Mouse (Mus musculus): ENCODE measurements around the gene Tomm22. TPM values are rescaled to one million over a fixed set of nuclear protein-coding genes. Genes with fewer than 3 reads are reported as not detected.

The Tomm22 gene
- polyA plus RNA-seq, 1 experiment from 2014 or later: 288 TPM

DNA sequence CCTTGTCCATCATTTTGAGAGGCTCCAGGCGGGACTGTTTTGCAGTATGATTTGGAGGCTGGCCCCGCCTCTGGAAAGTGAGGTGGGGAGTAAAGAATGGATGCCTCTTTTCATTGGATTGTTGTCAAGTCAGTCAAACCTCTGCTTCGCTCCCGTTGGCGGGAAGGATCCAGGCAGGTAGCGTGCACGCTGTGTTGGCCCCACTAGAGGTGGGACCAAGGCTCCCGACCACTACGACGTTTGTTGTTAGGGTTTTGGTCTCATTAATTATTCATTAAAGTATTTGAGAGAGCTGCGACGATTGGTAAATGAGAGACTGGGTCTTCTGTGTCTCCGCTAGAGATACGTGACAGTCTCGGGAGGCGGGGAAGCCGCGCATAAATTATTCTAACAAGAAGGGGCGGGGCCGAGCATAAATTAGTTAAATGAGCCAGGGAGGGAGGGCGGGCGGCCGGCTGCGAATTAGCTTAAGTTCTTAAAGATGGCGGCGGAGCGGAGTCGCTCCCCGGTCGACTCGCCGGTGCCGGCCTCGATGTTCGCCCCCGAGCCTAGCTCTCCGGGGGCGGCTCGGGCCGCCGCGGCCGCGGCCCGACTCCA, 19.9 kb downstream of the Tomm22 start, which contains the start of gene Gtpbp1:
TSS of gene Gtpbp1 (plus strand) at position 420 of the 597 bp plus-strand sequence.
- Histone ChIP-seq H3K27ac (ENCODE audit: low read length) (peak within 1 kb of the TSS; percentile 85), H3K4me1 (ENCODE audit: control insufficient read depth, insufficient read depth, low read length) (peaks cover 26% of the 10 kb centered on the region), H3K36me3 (ENCODE audit: control insufficient read depth, insufficient read depth, low read length) (no peaks in the 10 kb centered on the region), H3K9ac (ENCODE audit: low read depth, low read length) (peak within 1 kb of the TSS; percentile 90), H3K4me2 (ENCODE audit: low read depth, low read length) (peak within 1 kb of the TSS; percentile 96), H3K9me3 (ENCODE audit: control insufficient read depth, low read length) (no peaks in the 10 kb centered on the region), H3K4me3 (ENCODE audit: low read length) (peak within 1 kb of the TSS; percentile 94), H3K27me3 (replicated peaks; ENCODE audit: control insufficient read depth, insufficient read depth, low read length) (no peaks in the 10 kb centered on the region)
- ATAC-seq: peak; percentile 95
- WGBS: under 1% methylated on average over 44 of the region's 45 CpGs

DNA sequence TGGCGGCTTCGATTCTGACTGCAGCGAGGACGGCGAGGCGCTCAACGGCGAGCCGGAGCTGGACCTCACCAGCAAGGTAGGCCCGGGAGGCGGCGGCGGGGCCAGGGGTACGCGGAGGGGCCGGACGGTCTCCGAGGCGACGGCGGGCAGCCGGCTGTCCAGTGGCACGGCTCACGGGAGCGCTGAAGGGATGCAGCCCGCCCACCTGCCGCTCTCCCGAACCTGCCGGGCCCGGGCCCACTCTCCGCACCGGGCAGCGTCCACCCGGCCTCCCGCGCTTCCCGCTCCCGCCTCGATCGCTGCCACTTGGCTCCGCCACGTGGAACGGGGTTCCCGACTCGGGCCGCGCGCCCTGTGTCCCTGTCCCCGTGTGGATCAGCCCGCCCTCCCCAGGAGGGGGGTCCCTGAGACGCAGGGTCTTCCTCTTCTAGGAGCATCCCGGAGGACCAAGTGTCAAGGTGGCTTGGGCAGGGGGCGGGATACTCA, 20.4 kb downstream of the Tomm22 start:
- ATAC-seq: peak; percentile 10
- WGBS: under 1% methylated on average over 42 of the region's 53 CpGs

DNA sequence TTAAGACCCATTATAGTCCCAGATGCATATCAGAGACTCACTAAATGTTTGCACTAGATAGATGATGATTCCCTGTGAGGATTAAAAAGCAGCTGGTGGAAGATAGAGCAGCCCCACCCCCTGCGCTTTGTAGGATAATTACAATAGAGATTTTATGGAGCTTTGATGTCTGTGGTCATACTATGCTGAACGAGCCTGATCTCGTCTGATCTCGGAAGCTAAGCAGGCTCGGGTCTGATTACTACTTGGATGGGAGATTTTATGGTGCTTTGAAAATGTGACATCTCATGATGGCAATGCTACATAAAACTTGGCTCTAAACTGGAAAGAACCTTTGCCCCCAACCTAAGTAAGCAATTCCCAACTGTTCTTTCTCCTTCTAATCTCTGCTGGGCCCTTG, 21.7 kb downstream of the Tomm22 start:
- H3K27ac ChIP-seq (ENCODE audit: low read length): no peak overlapping the region
- H3K4me2 ChIP-seq (ENCODE audit: low read depth, low read length): no peak overlapping the region; the same call in 1 of the 2 replicates
- H3K27me3 ChIP-seq (replicated peaks; ENCODE audit: control insufficient read depth, insufficient read depth, low read length): no peaks in the 10 kb centered on the region
- H3K4me1 ChIP-seq (ENCODE audit: control insufficient read depth, insufficient read depth, low read length): peaks cover 25% of the 10 kb centered on the region
- no peaks in the 10 kb centered on the region for H3K36me3 ChIP-seq (ENCODE audit: control insufficient read depth, insufficient read depth, low read length)
- WGBS: 64% methylated on average over 5 of the region's 5 CpGs
- H3K9ac ChIP-seq (ENCODE audit: low read depth, low read length): no peak overlapping the region
- no peak overlapping the region for H3K4me3 ChIP-seq (ENCODE audit: low read length)
- no peak for ATAC-seq
- H3K9me3 ChIP-seq (ENCODE audit: control insufficient read depth, low read length): no peaks in the 10 kb centered on the region

More for the DNA sequence above, 20.4 kb downstream of the Tomm22 start:
- Histone ChIP-seq H3K9me3 (ENCODE audit: control insufficient read depth, low read length) (no peaks in the 10 kb centered on the region), H3K36me3 (ENCODE audit: control insufficient read depth, insufficient read depth, low read length) (no peaks in the 10 kb centered on the region), H3K4me3 (ENCODE audit: low read length) (peak overlapping the region; percentile 94), H3K9ac (ENCODE audit: low read depth, low read length) (peak overlapping the region; percentile 90), H3K4me1 (ENCODE audit: control insufficient read depth, insufficient read depth, low read length) (peaks cover 21% of the 10 kb centered on the region), H3K4me2 (ENCODE audit: low read depth, low read length) (peak overlapping the region; percentile 96), H3K27ac (ENCODE audit: low read length) (peak overlapping the region; percentile 85), H3K27me3 (replicated peaks; ENCODE audit: control insufficient read depth, insufficient read depth, low read length) (no peaks in the 10 kb centered on the region)

DNA sequence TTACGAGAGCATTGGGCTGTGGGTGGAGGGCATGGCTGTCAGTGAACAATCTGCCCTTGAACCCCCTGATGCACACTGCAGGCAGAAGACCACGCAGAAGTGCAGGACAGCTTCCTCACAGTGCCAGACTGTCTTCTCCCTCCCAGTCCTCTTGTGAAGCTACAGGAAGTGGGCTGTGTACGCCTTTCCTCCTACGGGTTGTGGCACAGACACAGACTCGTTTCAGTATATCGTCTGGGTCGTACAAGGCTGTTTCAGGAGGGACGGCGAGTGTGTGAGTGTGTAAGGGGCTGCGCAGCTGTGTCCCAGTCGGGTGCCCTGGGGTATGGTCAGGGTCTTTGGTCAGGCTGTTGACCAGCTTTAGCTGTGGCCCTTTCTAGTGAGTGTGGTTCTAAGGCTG, 23.1 kb downstream of the Tomm22 start:
- WGBS: 71% methylated on average over 11 of the region's 11 CpGs

DNA sequence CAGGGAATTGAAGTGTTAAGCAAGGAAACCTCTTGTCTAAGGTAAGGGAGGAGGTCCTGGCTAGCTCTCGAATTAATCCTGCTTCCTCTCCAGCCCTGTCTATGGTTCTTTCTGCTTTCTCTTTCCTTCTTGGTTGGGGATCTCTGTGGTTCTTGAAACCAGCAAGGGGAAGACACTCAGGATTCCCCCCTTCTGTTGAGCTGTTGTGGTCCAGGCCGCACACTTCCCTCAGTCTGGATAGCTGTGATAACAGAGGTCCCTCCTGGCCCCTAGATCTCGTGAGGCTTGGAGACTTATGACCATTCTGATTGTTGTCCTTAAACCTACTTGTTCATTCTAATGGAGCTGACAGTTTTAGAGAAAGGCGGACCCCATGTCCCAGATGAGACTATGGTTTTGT, 23.9 kb downstream of the Tomm22 start:
- Histone ChIP-seq H3K27me3 (replicated peaks; ENCODE audit: control insufficient read depth, insufficient read depth, low read length) (no peaks in the 10 kb centered on the region), H3K27ac (ENCODE audit: low read length) (no peak overlapping the region), H3K4me3 (ENCODE audit: low read length) (no peak overlapping the region), H3K9me3 (ENCODE audit: control insufficient read depth, low read length) (no peaks in the 10 kb centered on the region), H3K36me3 (ENCODE audit: control insufficient read depth, insufficient read depth, low read length) (no peaks in the 10 kb centered on the region), H3K4me2 (ENCODE audit: low read depth, low read length) (no peak overlapping the region), H3K4me1 (ENCODE audit: control insufficient read depth, insufficient read depth, low read length) (peaks cover 26% of the 10 kb centered on the region), H3K9ac (ENCODE audit: low read depth, low read length) (no peak overlapping the region)
- no peak for ATAC-seq
- WGBS: 92% methylated on average over 4 of the region's 4 CpGs

More for the DNA sequence above, 23.1 kb downstream of the Tomm22 start:
- Histone ChIP-seq H3K9me3 (ENCODE audit: control insufficient read depth, low read length) (no peaks in the 10 kb centered on the region), H3K9ac (ENCODE audit: low read depth, low read length) (0 out of 2 replicates have a peak overlapping the region, but pooled peaks have one; percentile 13), H3K27ac (ENCODE audit: low read length) (no peak overlapping the region), H3K4me2 (ENCODE audit: low read depth, low read length) (no peak overlapping the region), H3K27me3 (replicated peaks; ENCODE audit: control insufficient read depth, insufficient read depth, low read length) (no peaks in the 10 kb centered on the region), H3K36me3 (ENCODE audit: control insufficient read depth, insufficient read depth, low read length) (no peaks in the 10 kb centered on the region), H3K4me3 (ENCODE audit: low read length) (no peak overlapping the region), H3K4me1 (ENCODE audit: control insufficient read depth, insufficient read depth, low read length) (peaks cover 26% of the 10 kb centered on the region)
- ATAC-seq: no peak

DNA sequence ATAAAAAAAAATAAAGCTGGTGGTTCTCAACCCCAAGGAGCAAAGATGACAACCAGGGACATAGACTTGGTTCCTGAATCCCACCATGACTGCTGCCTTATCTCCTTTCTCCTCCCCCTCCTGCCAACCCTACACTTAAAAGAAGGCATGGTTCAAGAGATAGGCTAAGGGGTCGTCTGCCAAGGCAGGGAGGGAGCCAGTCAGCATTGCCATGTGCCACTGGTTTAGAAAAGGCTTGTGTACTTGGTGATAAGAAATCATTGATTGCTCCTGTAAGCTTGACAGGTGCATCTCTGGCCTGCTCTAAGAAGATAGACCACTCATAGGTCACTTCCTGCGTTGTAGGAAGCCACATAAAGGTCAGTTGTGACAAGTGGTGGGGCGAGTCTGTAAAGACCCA, 24.9 kb downstream of the Tomm22 start:
- WGBS: 39% methylated on average over 3 of the region's 3 CpGs
- Histone ChIP-seq H3K4me3 (ENCODE audit: low read length) (no peak overlapping the region), H3K27me3 (replicated peaks; ENCODE audit: control insufficient read depth, insufficient read depth, low read length) (no peaks in the 10 kb centered on the region), H3K36me3 (ENCODE audit: control insufficient read depth, insufficient read depth, low read length) (no peaks in the 10 kb centered on the region), H3K9me3 (ENCODE audit: control insufficient read depth, low read length) (no peaks in the 10 kb centered on the region), H3K9ac (ENCODE audit: low read depth, low read length) (no peak overlapping the region), H3K27ac (ENCODE audit: low read length) (no peak overlapping the region), H3K4me2 (ENCODE audit: low read depth, low read length) (no peak overlapping the region), H3K4me1 (ENCODE audit: control insufficient read depth, insufficient read depth, low read length) (peaks cover 21% of the 10 kb centered on the region)
- no peak for ATAC-seq

DNA sequence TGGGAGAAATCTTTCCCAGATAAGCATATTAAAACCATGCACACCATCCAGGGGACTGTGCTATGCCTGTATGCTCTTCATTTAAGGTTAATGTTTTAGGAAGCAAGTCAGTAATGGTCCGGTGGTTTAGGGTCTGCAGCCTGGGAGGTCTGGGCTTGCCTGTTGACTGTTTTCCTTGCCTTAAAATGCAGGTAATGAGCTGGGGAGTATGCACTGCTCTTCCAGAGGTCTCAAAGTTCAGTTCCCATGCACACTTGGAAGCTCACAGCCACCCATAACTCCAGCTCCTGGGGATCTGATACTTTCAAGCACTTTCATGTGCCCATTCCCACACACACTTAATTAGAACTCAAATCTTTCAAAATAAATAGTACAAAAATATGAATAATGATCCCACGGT, 25.8 kb downstream of the Tomm22 start:
- no peaks in the 10 kb centered on the region for H3K36me3 ChIP-seq (ENCODE audit: control insufficient read depth, insufficient read depth, low read length)
- H3K27me3 ChIP-seq (replicated peaks; ENCODE audit: control insufficient read depth, insufficient read depth, low read length): no peaks in the 10 kb centered on the region
- no peak overlapping the region for H3K9ac ChIP-seq (ENCODE audit: low read depth, low read length)
- no peak overlapping the region for H3K4me2 ChIP-seq (ENCODE audit: low read depth, low read length)
- H3K4me1 ChIP-seq (ENCODE audit: control insufficient read depth, insufficient read depth, low read length): peaks cover 21% of the 10 kb centered on the region
- no peak for ATAC-seq
- 83% methylated on average over 2 of the region's 2 CpGs for WGBS
- no peaks in the 10 kb centered on the region for H3K9me3 ChIP-seq (ENCODE audit: control insufficient read depth, low read length)
- H3K4me3 ChIP-seq (ENCODE audit: low read length): no peak overlapping the region
- H3K27ac ChIP-seq (ENCODE audit: low read length): no peak overlapping the region

DNA sequence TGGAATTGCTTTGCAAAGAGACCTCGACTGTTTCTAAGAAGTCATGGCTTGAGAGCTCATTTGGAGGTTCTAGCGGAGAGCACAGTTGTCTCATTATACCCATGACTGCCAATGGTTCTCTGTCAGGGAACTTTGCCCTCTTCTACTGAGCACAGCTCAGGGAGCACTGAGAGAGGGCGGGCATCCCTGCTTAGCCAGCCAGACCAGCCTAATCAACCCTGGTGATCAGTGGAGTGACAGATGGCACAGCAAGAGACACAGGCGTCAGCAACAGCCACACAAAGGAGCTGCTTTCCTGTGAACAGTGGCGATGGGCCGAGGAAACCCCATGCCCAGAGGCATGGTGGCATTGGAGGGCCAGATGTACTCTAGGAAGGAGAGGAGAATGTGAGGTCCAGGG, 26.4 kb downstream of the Tomm22 start:
- no peak overlapping the region for H3K4me2 ChIP-seq (ENCODE audit: low read depth, low read length)
- WGBS: 73% methylated on average over 6 of the region's 6 CpGs
- H3K9ac ChIP-seq (ENCODE audit: low read depth, low read length): no peak overlapping the region
- H3K4me1 ChIP-seq (ENCODE audit: control insufficient read depth, insufficient read depth, low read length): peaks cover 20% of the 10 kb centered on the region
- H3K36me3 ChIP-seq (ENCODE audit: control insufficient read depth, insufficient read depth, low read length): no peaks in the 10 kb centered on the region
- ATAC-seq: 0 out of 2 replicates have a peak, but pooled peaks have one; percentile 45
- H3K27ac ChIP-seq (ENCODE audit: low read length): no peak overlapping the region
- no peaks in the 10 kb centered on the region for H3K9me3 ChIP-seq (ENCODE audit: control insufficient read depth, low read length)
- H3K27me3 ChIP-seq (replicated peaks; ENCODE audit: control insufficient read depth, insufficient read depth, low read length): no peaks in the 10 kb centered on the region
- no peak overlapping the region for H3K4me3 ChIP-seq (ENCODE audit: low read length)

DNA sequence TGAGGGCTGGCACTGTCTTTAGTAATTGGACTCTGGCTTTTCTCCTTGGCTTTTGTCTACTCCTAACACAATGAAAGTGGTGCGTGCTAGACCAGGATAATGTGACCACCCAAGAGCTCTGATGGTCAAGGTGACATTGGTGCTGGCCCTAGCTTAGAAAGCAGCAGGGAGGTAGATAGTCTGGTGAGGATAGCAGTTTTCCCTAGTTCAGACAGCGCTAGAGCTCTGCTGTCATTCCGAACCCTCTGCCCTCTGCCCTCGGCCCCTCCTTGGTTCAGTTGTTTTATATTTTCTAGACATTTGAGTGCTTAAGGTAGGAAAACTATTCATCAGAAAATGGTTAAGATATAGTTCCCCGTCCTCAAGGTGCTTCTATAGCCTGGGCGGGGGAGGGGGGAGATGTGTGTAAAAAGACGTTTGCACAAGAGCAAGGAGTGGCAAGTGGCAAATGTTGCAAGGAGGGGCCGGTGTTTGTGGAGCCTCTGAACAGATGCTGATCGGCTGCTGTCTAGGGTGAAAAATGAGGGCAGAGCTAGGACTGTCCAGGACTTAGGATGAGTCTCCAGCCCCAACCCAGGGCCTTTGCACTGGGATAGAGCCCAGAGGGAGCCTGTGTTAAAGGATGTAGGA, 27.0 kb downstream of the Tomm22 start:
- 68% methylated on average over 9 of the region's 9 CpGs for WGBS
- H3K27me3 ChIP-seq (replicated peaks; ENCODE audit: control insufficient read depth, insufficient read depth, low read length): no peaks in the 10 kb centered on the region
- no peaks in the 10 kb centered on the region for H3K36me3 ChIP-seq (ENCODE audit: control insufficient read depth, insufficient read depth, low read length)
- H3K9me3 ChIP-seq (ENCODE audit: control insufficient read depth, low read length): no peaks in the 10 kb centered on the region
- peak; percentile 53 for ATAC-seq
- H3K4me3 ChIP-seq (ENCODE audit: low read length): no peak overlapping the region
- no peak overlapping the region for H3K9ac ChIP-seq (ENCODE audit: low read depth, low read length)
- H3K27ac ChIP-seq (ENCODE audit: low read length): no peak overlapping the region
- H3K4me1 ChIP-seq (ENCODE audit: control insufficient read depth, insufficient read depth, low read length): peaks cover 13% of the 10 kb centered on the region
- H3K4me2 ChIP-seq (ENCODE audit: low read depth, low read length): no peak overlapping the region

Data from intestine, embryonic 16.5 days (tissue).